ENCODE assay signal across 17 mouse cellular contexts in genomic region chr12:71533701-71534100, GRCm38 (mm10).
DNase-seq lines count a peak whose midpoint lies in the region; ATAC-seq and TF ChIP-seq lines count a peak whose summit lies in the region.
"Had no signal": no experiment of that assay in that cellular context is flagged by ENCODE, and none has a peak within 500 bp of the region (broad histone marks: within the 10 kb centered on the region; RNA-seq: fewer than 3 reads in every experiment).

No protein-coding gene starts in this region.

- ATAC-seq in forebrain, embryonic 11.5 days (replicated peaks; ENCODE audit: low FRiP score) = no peak
- ATAC-seq in forebrain, postnatal 0 days = no peak
- no peak for ATAC-seq in hindbrain, postnatal 0 days
- ATAC-seq in midbrain, postnatal 0 days (ENCODE audit: low FRiP score) = no peak
- ATAC-seq: intestine, postnatal 0 days had no signal

- H3K9ac ChIP-seq in forebrain, embryonic 11.5 days (ENCODE audit: low read length) = no peak overlapping the region
- H3K9ac ChIP-seq in forebrain, postnatal 0 days = no peak overlapping the region
- no peak overlapping the region for H3K9ac ChIP-seq in hindbrain, postnatal 0 days (replicated peaks; ENCODE audit: low read length)
- no peak overlapping the region for H3K9ac ChIP-seq in midbrain, postnatal 0 days (replicated peaks; ENCODE audit: low read length, poor library complexity, severe bottlenecking)
- H3K9ac ChIP-seq: heart, embryonic 12.5 days; liver, embryonic 14.5 days had no signal

- WGBS in forebrain, embryonic 11.5 days = 87% methylated on average over 9 of the region's 9 CpGs
- 90% methylated on average over 9 of the region's 9 CpGs for WGBS in forebrain, postnatal 0 days
- WGBS in hindbrain, postnatal 0 days = 86% methylated on average over 9 of the region's 9 CpGs
- WGBS in midbrain, postnatal 0 days = 80% methylated on average over 9 of the region's 9 CpGs

- H3K4me3 ChIP-seq in forebrain, embryonic 11.5 days (ENCODE audit: low read depth, low read length) = no peak overlapping the region
- H3K4me3 ChIP-seq in forebrain, postnatal 0 days (ENCODE audit: low read depth, low read length) = no peak overlapping the region
- H3K4me3 ChIP-seq in hindbrain, postnatal 0 days (ENCODE audit: low read length) = no peak overlapping the region
- no peak overlapping the region for H3K4me3 ChIP-seq in midbrain, postnatal 0 days (ENCODE audit: low read depth, low read length)
- H3K4me3 ChIP-seq: heart, embryonic 12.5 days; layer of hippocampus, adult 2 months; megakaryocyte, embryonic 14.5 days had no signal

- no peaks in the 10 kb centered on the region for H3K9me3 ChIP-seq in forebrain, embryonic 11.5 days (ENCODE audit: control insufficient read depth, low read length)
- no peaks in the 10 kb centered on the region for H3K9me3 ChIP-seq in forebrain, postnatal 0 days (ENCODE audit: low read length)
- no peaks in the 10 kb centered on the region for H3K9me3 ChIP-seq in hindbrain, postnatal 0 days (ENCODE audit: low read length)
- no peaks in the 10 kb centered on the region for H3K9me3 ChIP-seq in midbrain, postnatal 0 days (ENCODE audit: low read length)
- H3K9me3 ChIP-seq: heart, embryonic 12.5 days had no signal

- TF ChIP-seq CTCF in forebrain, postnatal 0 days (IDR thresholded peaks at IDR 0.05; ENCODE audit: low read depth) = no peak
- no peak for TF ChIP-seq CTCF in hindbrain, postnatal 0 days (IDR thresholded peaks at IDR 0.05; ENCODE audit: low read depth)
- TF ChIP-seq CTCF in midbrain, postnatal 0 days (IDR thresholded peaks at IDR 0.05) = no peak

- H3K4me2 ChIP-seq in forebrain, embryonic 11.5 days (ENCODE audit: low read depth, low read length, severe bottlenecking) = no peak overlapping the region
- no peak overlapping the region for H3K4me2 ChIP-seq in forebrain, postnatal 0 days (ENCODE audit: low read depth)
- no peak overlapping the region for H3K4me2 ChIP-seq in hindbrain, postnatal 0 days (ENCODE audit: low read depth, low read length)
- H3K4me2 ChIP-seq in midbrain, postnatal 0 days (ENCODE audit: low read depth, low read length, poor library complexity, severe bottlenecking) = no peak overlapping the region
- H3K4me2 ChIP-seq: heart, embryonic 12.5 days had no signal

- H3K4me1 ChIP-seq in forebrain, embryonic 11.5 days (replicated peaks; ENCODE audit: control insufficient read depth, insufficient read depth, low read length) = peaks cover 6% of the 10 kb centered on the region; the same call in 1 of the 2 replicates
- H3K4me1 ChIP-seq in forebrain, postnatal 0 days (ENCODE audit: insufficient read depth) = peaks cover 7% of the 10 kb centered on the region
- H3K4me1 ChIP-seq in hindbrain, postnatal 0 days (ENCODE audit: insufficient read depth, low read length) = peaks cover 15% of the 10 kb centered on the region
- peaks cover 9% of the 10 kb centered on the region; the same call in 1 of the 2 replicates for H3K4me1 ChIP-seq in midbrain, postnatal 0 days (ENCODE audit: insufficient read depth, low read length)
- H3K4me1 ChIP-seq: megakaryocyte, embryonic 14.5 days had no signal

- no peaks in the 10 kb centered on the region for H3K27me3 ChIP-seq in forebrain, embryonic 11.5 days (ENCODE audit: control insufficient read depth, insufficient read depth, low read length)
- no peaks in the 10 kb centered on the region for H3K27me3 ChIP-seq in forebrain, postnatal 0 days (ENCODE audit: insufficient read depth, low read length)
- no peaks in the 10 kb centered on the region for H3K27me3 ChIP-seq in hindbrain, postnatal 0 days (ENCODE audit: insufficient read depth, low read length)
- H3K27me3 ChIP-seq in midbrain, postnatal 0 days (ENCODE audit: insufficient read depth, low read length) = no peaks in the 10 kb centered on the region
- H3K27me3 ChIP-seq: heart, embryonic 12.5 days had no signal

- H3K27ac ChIP-seq in forebrain, embryonic 11.5 days (ENCODE audit: low read depth, low read length) = peak overlapping the region; percentile 73
- peak overlapping the region; percentile 42 for H3K27ac ChIP-seq in forebrain, postnatal 0 days (ENCODE audit: low read depth, low read length)
- H3K27ac ChIP-seq in hindbrain, postnatal 0 days = peak overlapping the region; percentile 18; the same call in 1 of the 2 replicates
- H3K27ac ChIP-seq in midbrain, postnatal 0 days (ENCODE audit: low read depth, low read length) = peak overlapping the region; percentile 60
- H3K27ac ChIP-seq: kidney, postnatal 0 days; layer of hippocampus, adult 2 months; liver, embryonic 14.5 days had no signal

- no peaks in the 10 kb centered on the region for H3K36me3 ChIP-seq in forebrain, embryonic 11.5 days (ENCODE audit: control insufficient read depth, insufficient read depth, low read length)
- H3K36me3 ChIP-seq in forebrain, postnatal 0 days (ENCODE audit: insufficient read depth) = no peaks in the 10 kb centered on the region
- H3K36me3 ChIP-seq in hindbrain, postnatal 0 days (ENCODE audit: insufficient read depth, low read length) = no peaks in the 10 kb centered on the region
- no peaks in the 10 kb centered on the region for H3K36me3 ChIP-seq in midbrain, postnatal 0 days (ENCODE audit: insufficient read depth, low read length)
- H3K36me3 ChIP-seq: heart, embryonic 12.5 days had no signal

- DNase-seq in forebrain, embryonic 11.5 days (ENCODE audit: low spot score) = no peak
- DNase-seq in forebrain, postnatal 0 days = no peak
- no peak for DNase-seq in hindbrain, postnatal 0 days (ENCODE audit: low spot score)
- no peak for DNase-seq in midbrain, postnatal 0 days (ENCODE audit: low spot score)
- no peak for DNase-seq in gastrocnemius, postnatal 4 days (ENCODE audit: low spot score in 2 of 2)
- no peak for DNase-seq in cerebellum, adult 8-10 months
- no peak for DNase-seq in gastrocnemius, adult 18-20 months (ENCODE audit: low spot score)
- no peak for DNase-seq in gastrocnemius, postnatal 25 days
- DNase-seq: adrenal gland, postnatal 10 days; cerebellum, adult 9-11 months; heart, postnatal 36 days had no signal

Comparison
In these comparisons a context has a peak if more than half of its experiments do, and no peak if none do; other contexts are left out.
1. H3K27ac ChIP-seq: peak in every context shown above with its lines; median percentile 73 in forebrain, embryonic 11.5 days; 60 in midbrain, postnatal 0 days; 42 in forebrain, postnatal 0 days; 18 in hindbrain, postnatal 0 days.